Mouse (Mus musculus) limb, embryonic 15.5 days (tissue): ENCODE results near the gene Cpsf3. TPM values are rescaled to one million over a fixed set of nuclear protein-coding genes. Genes with fewer than 3 reads are reported as not detected.

Experiments
- ATAC-seq: fragments of 200-750 bp; cut with Nextera tagmentation; 2 replicates; pipeline ENCODE4 v1.8.0; 2017; ENCODE audit warnings: low read depth, moderate TSS enrichment; ENCODE audit not compliant: insufficient number of reproducible peaks, low FRiP score, low TSS enrichment
- H3K27ac ChIP-seq: fragments of 300-500 bp; sonication (generic); 2 replicates; pipeline ENCODE4 v1.5.1; 2015; ENCODE audit warnings: moderate library complexity, mild to moderate bottlenecking, inconsistent platforms
- H3K27me3 ChIP-seq: fragments of 300-500 bp; sonication (generic); 2 replicates; pipeline ENCODE4 v1.6.1; 2015; ENCODE audit warnings: inconsistent platforms
- H3K36me3 ChIP-seq: fragments of 300-500 bp; sonication (generic); 2 replicates; pipeline ENCODE4 v1.6.1; 2015; ENCODE audit warnings: inconsistent platforms
- H3K4me1 ChIP-seq: fragments of 300-500 bp; sonication (generic); 2 replicates; pipeline ENCODE4 v1.6.1; 2015; ENCODE audit warnings: inconsistent platforms
- H3K4me2 ChIP-seq: fragments of 300-500 bp; sonication (generic); 2 replicates; pipeline ENCODE4 v1.6.1; 2015; ENCODE audit warnings: mild to moderate bottlenecking, inconsistent platforms
- H3K4me3 ChIP-seq: fragments of 300-500 bp; sonication (generic); 2 replicates; pipeline ENCODE4 v1.5.1; 2015; ENCODE audit warnings: mild to moderate bottlenecking, inconsistent platforms
- H3K9ac ChIP-seq: fragments of 300-500 bp; sonication (generic); 2 replicates; pipeline ENCODE4 v1.6.1; 2015; ENCODE audit warnings: inconsistent platforms
- H3K9me3 ChIP-seq: fragments of 300-500 bp; sonication (generic); 2 replicates; pipeline ENCODE4 v1.6.1; 2016; ENCODE audit warnings: inconsistent platforms
- WGBS: fragments of 180-500 bp; shearing (Covaris S2); methylation state at CpG from one replicate; pipeline ENCODE4 v1.1.7; 2015; 5-methylcytosine and 5-hydroxymethylcytosine counted together
- polyA plus RNA-seq: library from polyadenylated mRNA; unstranded; fragments of >200 nt; fragmentation: Nextera tagmentation; extraction: Ambion mirVana; gene quantifications from 2 replicates; pipeline ENCODE4 v1.2.1, GENCODE M21; 2015

Gene Cpsf3
- polyA plus RNA-seq, 1 experiment from 2014 or later, result 91.0 TPM

DNA sequence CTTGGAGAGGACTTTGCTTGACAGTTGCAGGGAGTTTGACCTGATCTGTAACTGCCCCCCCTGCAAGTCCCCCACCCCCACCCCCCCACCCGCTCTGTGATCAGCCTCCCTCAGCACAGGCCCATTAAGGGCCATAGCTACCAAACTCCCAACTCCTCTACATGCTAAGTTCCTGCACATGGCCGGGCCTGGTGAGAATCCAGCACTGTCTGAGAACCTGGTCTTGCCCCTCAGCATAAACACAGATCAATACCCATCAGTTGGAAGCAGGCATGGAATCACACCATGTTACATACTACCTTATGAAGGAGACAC is 18.4 kb upstream of the Cpsf3 start:
- WGBS, result 70% methylated on average over 2 of the region's 2 CpGs
- Histone ChIP-seq H3K9ac (no peak overlapping the region), H3K27ac (no peak overlapping the region), H3K9me3 (no peaks in the 10 kb centered on the region), H3K4me3 (no peak overlapping the region), H3K4me2 (no peak overlapping the region), H3K4me1 (no peaks in the 10 kb centered on the region), H3K27me3 (no peaks in the 10 kb centered on the region), H3K36me3 (peaks cover 58% of the 10 kb centered on the region)
- peak; percentile 3; the same call in 1 of the 2 replicates for ATAC-seq

DNA sequence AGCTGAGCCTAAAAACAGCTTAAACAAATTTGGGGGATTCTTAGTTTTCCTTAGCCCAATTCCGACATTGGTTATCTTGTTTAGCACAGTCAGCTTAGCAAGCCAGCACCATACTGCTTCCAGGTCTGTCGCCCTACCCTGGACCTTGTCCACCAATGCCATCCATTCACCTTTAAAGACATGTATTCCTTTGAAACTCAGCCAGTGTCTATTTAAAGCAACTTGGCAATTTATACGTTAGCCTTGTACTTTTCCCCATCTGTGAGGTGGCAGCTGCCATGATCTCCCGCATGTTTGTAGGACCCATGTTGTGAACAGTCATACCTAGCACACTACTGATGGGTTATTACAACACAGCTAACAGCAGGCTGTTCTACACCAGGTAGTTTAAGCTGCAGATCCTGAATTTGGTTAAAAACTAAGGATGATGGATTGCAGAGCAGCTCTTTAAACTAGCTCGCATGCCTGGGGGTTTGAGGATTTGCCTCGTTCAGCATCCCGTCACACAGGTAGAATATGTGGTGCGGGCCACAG is 17.0 kb upstream of the Cpsf3 start:
- no peak for ATAC-seq
- no peak overlapping the region for H3K9ac ChIP-seq
- H3K4me3 ChIP-seq, result no peak overlapping the region
- H3K4me2 ChIP-seq, result no peak overlapping the region
- no peaks in the 10 kb centered on the region for H3K9me3 ChIP-seq
- no peak overlapping the region for H3K27ac ChIP-seq
- no peaks in the 10 kb centered on the region for H3K27me3 ChIP-seq
- WGBS, result 83% methylated on average over 8 of the region's 8 CpGs
- no peaks in the 10 kb centered on the region for H3K4me1 ChIP-seq
- peaks cover 57% of the 10 kb centered on the region for H3K36me3 ChIP-seq

DNA sequence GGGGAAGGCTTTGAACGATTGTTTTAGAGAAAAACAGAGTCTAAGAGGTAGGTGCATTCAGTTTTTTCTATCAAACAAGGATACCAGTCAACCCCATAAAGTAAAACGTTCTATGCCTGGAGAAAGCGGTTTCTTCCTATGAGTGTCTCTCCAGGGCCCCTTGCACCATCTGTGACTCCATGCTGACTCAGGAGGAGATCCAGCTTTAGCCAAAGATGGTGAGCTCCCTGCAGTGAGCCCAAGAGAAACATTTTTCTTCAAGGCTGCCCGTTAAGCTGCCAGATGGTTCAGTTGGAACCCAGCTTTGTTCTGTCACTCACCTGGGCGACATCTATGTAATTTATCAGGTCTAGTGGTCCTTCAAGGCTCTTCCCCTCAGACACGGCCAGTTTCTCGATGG is 10.7 kb upstream of the Cpsf3 start:
- no peaks in the 10 kb centered on the region for H3K9me3 ChIP-seq
- no peaks in the 10 kb centered on the region for H3K4me1 ChIP-seq
- no peaks in the 10 kb centered on the region for H3K27me3 ChIP-seq
- 75% methylated on average over 7 of the region's 7 CpGs for WGBS
- no peak overlapping the region for H3K4me3 ChIP-seq
- no peak overlapping the region for H3K4me2 ChIP-seq
- H3K9ac ChIP-seq, result no peak overlapping the region
- ATAC-seq, result no peak
- no peak overlapping the region for H3K27ac ChIP-seq
- peaks cover 26% of the 10 kb centered on the region for H3K36me3 ChIP-seq

DNA sequence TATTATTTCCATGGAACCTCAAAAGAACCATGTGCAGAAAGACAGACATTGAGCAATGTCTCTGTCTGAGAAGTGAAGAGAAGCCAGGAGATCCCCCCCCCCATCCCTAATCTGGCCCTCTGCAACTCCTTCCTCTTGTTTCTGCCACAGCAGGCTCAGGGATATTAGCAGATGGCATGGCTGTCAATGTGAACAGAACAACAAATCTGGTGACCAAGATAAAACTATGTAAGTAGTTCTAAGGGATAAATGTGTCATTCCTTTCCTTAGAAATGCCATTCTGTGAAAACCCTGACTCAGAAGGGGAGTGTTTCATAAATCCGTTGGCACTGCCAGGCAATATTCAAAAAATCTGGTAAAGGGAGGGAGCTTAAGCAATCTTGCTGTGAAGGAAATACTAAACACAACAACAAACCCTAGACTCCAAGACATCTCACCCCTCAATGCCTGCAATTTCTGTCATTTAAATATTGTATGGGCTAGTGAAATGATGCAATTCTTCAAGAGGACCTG is 7.8 kb upstream of the Cpsf3 start:
- H3K9ac ChIP-seq, result no peak overlapping the region
- H3K4me1 ChIP-seq, result no peaks in the 10 kb centered on the region
- no peak overlapping the region for H3K4me2 ChIP-seq
- H3K36me3 ChIP-seq, result peaks cover 2% of the 10 kb centered on the region; the same call in 1 of the 2 replicates
- WGBS, result 80% methylated on average over 1 of the region's 1 CpGs
- no peak overlapping the region for H3K4me3 ChIP-seq
- H3K27me3 ChIP-seq, result no peaks in the 10 kb centered on the region
- no peaks in the 10 kb centered on the region for H3K9me3 ChIP-seq
- no peak overlapping the region for H3K27ac ChIP-seq
- no peak for ATAC-seq

DNA sequence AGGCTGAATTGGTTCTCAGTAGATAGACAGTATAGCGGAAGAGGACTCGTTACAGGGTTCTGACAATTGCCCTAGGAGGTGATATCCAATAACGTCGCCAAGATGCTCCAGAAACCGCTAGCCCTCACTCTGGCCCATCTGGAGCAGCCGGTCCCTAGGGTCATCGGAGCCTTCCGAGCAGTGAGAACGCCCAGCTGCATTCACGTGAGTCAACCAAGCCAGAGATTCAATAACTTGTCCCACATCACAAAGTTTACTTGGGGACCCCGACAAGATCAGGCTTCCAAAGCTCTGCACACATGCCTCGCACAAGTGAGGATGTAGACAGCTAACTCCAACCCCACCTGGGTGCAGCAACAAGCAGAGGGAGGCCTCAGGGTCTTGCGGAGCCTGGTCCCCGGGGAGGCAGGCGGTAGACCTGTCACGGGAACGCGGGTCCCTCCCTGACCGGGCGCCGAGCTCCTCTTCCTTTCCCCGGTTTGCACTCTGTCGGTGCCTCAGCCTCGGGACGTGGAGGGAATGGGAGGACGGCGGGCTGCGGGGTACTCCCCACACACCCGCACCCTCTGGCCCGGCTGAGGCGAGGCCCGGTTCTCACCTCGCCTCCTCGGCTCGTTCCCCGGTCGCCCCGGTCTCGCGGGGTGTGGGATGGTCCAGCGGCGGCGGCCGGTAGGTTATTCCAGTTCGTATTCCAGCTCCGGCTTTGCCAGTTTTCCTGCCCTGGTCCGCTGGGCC is 484 bp downstream of the Cpsf3 start:
- Histone ChIP-seq H3K4me2 (peak overlapping the region; percentile 84), H3K36me3 (peaks cover 6% of the 10 kb centered on the region; the same call in 1 of the 2 replicates), H3K27ac (peak overlapping the region; percentile 97), H3K4me3 (peak overlapping the region; percentile 79), H3K27me3 (no peaks in the 10 kb centered on the region), H3K9me3 (no peaks in the 10 kb centered on the region), H3K9ac (peak overlapping the region; percentile 76), H3K4me1 (peaks cover 20% of the 10 kb centered on the region)
- no peak; the same call in 1 of the 2 replicates for ATAC-seq
- WGBS, result under 1% methylated on average over 46 of the region's 47 CpGs

DNA sequence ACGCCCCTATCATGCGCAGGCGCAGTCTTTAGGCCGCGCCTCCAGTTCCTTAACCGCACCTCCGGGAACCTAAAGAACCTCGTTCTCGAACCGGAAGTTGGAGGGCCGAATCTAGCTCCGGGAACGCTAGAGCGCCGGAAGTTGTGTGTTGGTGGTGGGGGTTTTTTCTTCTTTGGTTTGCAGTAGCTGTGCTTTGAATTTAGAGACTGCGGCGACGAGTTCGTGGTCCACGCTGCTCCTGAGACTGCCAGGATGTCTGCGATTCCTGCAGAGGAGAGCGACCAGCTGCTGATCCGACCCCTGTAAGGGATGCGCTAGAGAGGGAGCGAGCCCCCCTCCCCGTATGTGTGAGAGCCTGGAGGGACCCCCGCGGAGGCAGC is 1.0 kb downstream of the Cpsf3 start, which contains the start of gene Itgb1bp1:
TSS of gene Itgb1bp1 (minus strand) at position 42 of the 380 bp plus-strand sequence.
- WGBS, result under 1% methylated on average over 28 of the region's 28 CpGs
- peak within 1 kb of the TSS; percentile 92 for H3K9ac ChIP-seq
- no peaks in the 10 kb centered on the region for H3K9me3 ChIP-seq
- H3K27ac ChIP-seq, result peak within 1 kb of the TSS; percentile 97
- ATAC-seq, result peak; percentile 95
- H3K4me1 ChIP-seq, result peaks cover 20% of the 10 kb centered on the region
- H3K36me3 ChIP-seq, result peaks cover 10% of the 10 kb centered on the region
- H3K4me2 ChIP-seq, result peak within 1 kb of the TSS; percentile 84
- H3K27me3 ChIP-seq, result no peaks in the 10 kb centered on the region
- H3K4me3 ChIP-seq, result peak within 1 kb of the TSS; percentile 79

DNA sequence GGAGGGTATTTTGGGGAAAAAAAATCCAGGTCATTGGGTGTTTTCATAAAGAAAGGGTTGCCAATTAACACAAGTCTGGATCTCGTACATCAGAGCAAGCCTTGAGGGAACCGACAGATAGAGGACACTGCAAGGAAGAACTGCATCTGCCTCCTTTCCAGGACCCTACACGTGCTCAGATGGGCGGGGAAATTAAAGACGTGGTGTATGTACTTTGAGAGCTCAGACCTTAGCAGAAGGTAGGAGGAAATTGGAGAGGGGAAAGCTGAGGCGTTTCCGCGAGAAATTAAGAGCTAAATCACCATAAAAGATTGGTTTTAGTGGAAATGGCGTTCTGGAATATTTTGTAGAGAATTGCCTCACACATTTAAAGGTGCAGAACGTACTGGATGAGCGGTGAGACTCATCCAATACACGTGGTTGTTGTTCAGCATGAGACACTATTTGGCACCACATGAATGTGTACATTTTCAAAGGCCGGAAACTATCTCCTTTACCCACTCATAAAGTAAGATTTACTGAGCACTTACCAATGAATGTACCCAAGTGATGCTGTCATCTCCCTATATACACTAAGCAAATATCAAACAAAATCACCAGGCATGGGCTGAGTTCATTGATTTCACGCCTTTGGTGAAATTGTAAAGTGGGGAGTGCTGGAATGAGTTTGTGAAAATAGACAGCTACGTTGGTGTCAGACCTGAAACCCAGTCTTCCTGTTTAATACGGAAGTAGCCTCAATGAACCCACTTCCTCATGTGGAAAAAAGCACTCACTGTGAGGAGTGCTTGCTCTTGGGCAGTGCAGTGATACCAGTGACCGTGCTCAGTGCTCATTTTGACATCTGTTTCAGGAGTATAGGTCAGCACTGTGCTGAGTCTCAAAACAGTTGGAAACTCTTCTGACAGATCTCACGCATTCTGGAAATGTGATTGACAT is 1.8 kb downstream of the Cpsf3 start:
- H3K27me3 ChIP-seq, result no peaks in the 10 kb centered on the region
- H3K9ac ChIP-seq, result peak overlapping the region; percentile 92
- peak overlapping the region; percentile 70 for H3K4me2 ChIP-seq
- WGBS, result 31% methylated on average over 18 of the region's 18 CpGs
- H3K4me3 ChIP-seq, result peak overlapping the region; percentile 79
- peaks cover 18% of the 10 kb centered on the region for H3K36me3 ChIP-seq
- H3K9me3 ChIP-seq, result no peaks in the 10 kb centered on the region
- no peak for ATAC-seq
- H3K4me1 ChIP-seq, result peaks cover 20% of the 10 kb centered on the region
- peak overlapping the region; percentile 97 for H3K27ac ChIP-seq

DNA sequence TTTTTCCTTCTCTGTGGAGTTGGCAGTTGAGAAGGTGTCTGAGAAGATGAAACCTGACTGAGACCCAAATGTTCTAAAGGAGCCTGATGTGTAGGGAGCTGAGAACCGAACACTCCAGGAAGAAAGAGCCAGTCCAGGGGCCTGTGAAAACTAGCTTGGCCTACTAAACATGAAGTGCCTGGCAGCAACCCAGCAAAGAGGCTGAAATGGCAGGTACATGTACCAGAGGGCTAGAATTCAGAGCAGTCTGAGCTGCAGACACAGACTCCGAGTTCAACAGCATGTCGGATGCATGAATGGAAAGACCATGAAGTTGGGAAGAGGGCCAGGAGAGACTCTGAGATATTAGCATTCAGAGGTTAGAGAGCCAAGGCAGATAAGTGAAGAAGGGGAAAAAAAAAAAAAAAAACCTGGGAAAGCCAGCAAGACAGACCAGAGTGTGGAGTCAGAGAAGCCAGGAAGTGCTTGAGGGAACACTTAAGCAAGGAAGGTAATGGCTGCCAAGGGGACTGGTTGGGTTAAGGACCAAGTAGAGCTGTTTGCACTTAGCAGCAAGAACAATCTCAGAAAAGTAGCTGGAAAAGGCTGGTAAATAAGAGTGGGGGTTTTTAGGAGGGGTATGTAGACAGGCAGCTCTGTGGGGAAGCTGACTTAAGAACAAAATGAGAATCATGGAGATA is 3.7 kb downstream of the Cpsf3 start:
- ATAC-seq, result no peak
- H3K36me3 ChIP-seq, result peaks cover 36% of the 10 kb centered on the region
- no peaks in the 10 kb centered on the region for H3K27me3 ChIP-seq
- no peak overlapping the region for H3K4me2 ChIP-seq
- H3K27ac ChIP-seq, result no peak overlapping the region
- H3K9ac ChIP-seq, result no peak overlapping the region
- H3K4me1 ChIP-seq, result peaks cover 20% of the 10 kb centered on the region
- WGBS, result 80% methylated on average over 3 of the region's 3 CpGs
- H3K4me3 ChIP-seq, result no peak overlapping the region
- no peaks in the 10 kb centered on the region for H3K9me3 ChIP-seq

DNA sequence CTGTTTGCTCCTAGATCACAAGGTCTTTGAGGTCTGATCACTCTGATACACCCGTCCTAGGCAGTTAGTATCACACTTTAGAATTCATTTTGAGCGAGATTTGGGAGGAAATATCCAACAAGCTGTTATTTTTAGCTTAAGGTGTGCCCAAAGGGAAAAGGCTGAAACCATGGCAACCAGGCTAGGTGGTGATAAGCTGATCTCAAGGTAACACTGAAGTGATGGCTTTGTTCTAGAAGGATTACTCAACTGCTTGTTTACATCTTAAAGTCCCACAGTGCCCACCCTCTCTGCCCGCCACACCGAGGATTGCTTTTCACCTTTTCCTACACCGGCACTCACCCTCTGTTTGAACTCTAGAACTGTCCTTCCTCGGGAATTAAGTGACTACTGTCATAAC is 4.5 kb downstream of the Cpsf3 start:
- no peak for ATAC-seq
- Histone ChIP-seq H3K4me1 (peaks cover 20% of the 10 kb centered on the region), H3K9ac (no peak overlapping the region), H3K9me3 (no peaks in the 10 kb centered on the region), H3K36me3 (peaks cover 44% of the 10 kb centered on the region), H3K27me3 (no peaks in the 10 kb centered on the region), H3K4me2 (no peak overlapping the region), H3K4me3 (no peak overlapping the region), H3K27ac (no peak overlapping the region)
- 78% methylated on average over 6 of the region's 6 CpGs for WGBS

DNA sequence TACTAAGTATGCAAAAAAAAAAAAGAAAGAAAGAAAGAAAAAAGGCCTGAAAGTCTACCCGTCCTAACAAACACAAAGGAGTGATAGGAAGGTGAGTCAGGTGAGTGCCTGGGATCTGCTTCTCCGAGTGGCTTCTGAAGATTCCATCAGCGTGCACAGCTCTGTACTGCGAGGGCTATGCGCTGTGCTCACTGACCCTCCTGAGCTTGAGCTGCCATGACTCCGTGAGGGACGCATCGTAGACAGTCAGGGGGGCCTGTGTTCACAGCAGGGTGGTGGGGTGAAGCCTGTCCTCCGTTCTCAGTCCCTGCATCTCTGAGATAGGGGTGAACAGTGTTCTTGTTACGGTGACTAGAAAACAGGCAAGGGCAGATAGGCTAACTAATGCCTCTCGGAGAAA is 13.7 kb downstream of the Cpsf3 start:
- H3K9me3 ChIP-seq, result no peaks in the 10 kb centered on the region
- H3K4me3 ChIP-seq, result no peak overlapping the region
- WGBS, result 93% methylated on average over 11 of the region's 11 CpGs
- H3K4me1 ChIP-seq, result no peaks in the 10 kb centered on the region
- H3K9ac ChIP-seq, result no peak overlapping the region
- H3K27me3 ChIP-seq, result no peaks in the 10 kb centered on the region
- H3K27ac ChIP-seq, result no peak overlapping the region
- H3K36me3 ChIP-seq, result peaks cover 86% of the 10 kb centered on the region
- no peak for ATAC-seq
- no peak overlapping the region for H3K4me2 ChIP-seq

DNA sequence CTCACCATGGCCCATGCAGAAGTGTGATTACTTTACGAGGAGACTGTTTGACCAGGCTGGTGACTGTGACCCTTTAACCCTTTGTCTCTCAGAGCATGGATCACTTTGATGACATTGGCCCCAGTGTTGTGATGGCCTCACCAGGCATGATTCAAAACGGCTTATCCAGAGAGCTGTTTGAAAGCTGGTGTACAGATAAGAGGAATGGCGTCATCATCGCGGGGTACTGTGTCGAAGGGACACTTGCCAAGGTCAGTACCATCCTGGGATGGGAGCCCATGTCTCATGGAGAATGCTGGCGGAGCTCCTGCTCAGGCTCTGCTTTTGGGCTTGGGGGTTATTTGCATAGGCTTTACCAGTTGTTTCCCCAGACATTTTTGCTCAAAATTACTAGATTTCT is 16.1 kb downstream of the Cpsf3 start:
- WGBS, result 87% methylated on average over 7 of the region's 7 CpGs
- H3K4me3 ChIP-seq, result no peak overlapping the region
- no peaks in the 10 kb centered on the region for H3K27me3 ChIP-seq
- H3K9ac ChIP-seq, result no peak overlapping the region
- no peak for ATAC-seq
- H3K4me1 ChIP-seq, result no peaks in the 10 kb centered on the region
- H3K36me3 ChIP-seq, result peaks cover 82% of the 10 kb centered on the region
- H3K4me2 ChIP-seq, result no peak overlapping the region
- H3K9me3 ChIP-seq, result no peaks in the 10 kb centered on the region
- H3K27ac ChIP-seq, result no peak overlapping the region
